Mouse (Mus musculus) spleen, adult 2 months (tissue): ENCODE results near the gene Gm36079.
"Not testable (repeated sequence)": the region's sequence is repeated elsewhere in the genome, so short reads cannot be mapped to it uniquely, and the experiment has no call there.

ENCODE experiments used
- CTCF ChIP-seq: fragments of 200-500 bp; IDR thresholded peaks from 2 replicates; pipeline ENCODE4 v1.5.1; 2011; ENCODE audit warnings: mild to moderate bottlenecking, inconsistent platforms; ENCODE audit not compliant: insufficient read depth, insufficient read length, insufficient replicate concordance; ENCODE audit errors: extremely low read depth
- POLR2A ChIP-seq: fragments of 200-500 bp; IDR thresholded peaks from 2 replicates; pipeline ENCODE4 v1.6.1; 2011; ENCODE audit warnings: low read depth, low read length, inconsistent platforms

GRCm38 (mm10) chr13:119998442-119999086 lies 28.2 kb downstream of the Gm36079 start:
- not testable (repeated sequence) for TF ChIP-seq CTCF, POLR2A
